Mouse (Mus musculus): ENCODE data around the gene Rheb.

DNA sequence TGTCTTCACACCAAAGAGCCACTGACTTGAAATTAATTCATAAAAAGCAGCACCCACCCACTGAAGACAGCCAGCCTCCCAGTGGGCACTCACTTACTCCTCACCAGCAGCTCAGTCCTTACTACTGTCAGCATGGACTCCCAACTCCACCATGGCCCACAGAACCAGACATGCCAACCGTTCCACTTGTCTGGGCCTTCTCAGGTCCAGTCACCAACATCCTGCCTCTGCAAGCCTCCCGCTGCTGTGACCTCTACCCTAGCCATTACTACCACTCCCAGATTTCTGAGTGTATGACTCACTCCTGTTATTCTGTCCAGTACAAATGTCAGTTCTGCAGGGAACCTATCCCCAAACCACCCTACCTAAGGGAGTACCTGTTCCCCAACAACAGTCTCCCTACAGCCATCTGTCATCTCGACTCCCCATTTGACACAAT, 21.0 kb downstream of the Rheb start:
- TF ChIP-seq HCFC1 (IDR thresholded peaks at IDR 0.05; ENCODE audit: borderline replicate concordance, insufficient read depth, low read length) (no peak), MAFK (IDR thresholded peaks at IDR 0.05; ENCODE audit: insufficient read depth, low read depth, low read length) (no peak)
